Mouse (Mus musculus) adrenal gland, postnatal 25 days (tissue): Measurements from ENCODE around the gene Abcf2. TPM values are rescaled to one million over a fixed set of nuclear protein-coding genes. Genes with fewer than 3 reads are reported as not detected.
"Not testable (repeated sequence)": the region's sequence is repeated elsewhere in the genome, so short reads cannot be mapped to it uniquely, and the experiment has no call there.

Experiments used
- DNase-seq: peaks from one replicate; pipeline ENCODE4 v3.0.0; 2021; ENCODE audit warnings: mixed read lengths
- total RNA-seq: library from RNA; stranded (reverse); gene quantifications from 2 replicates; pipeline ENCODE4 v1.2.3, GENCODE M21; 2021

Gene Abcf2
- total RNA-seq, 1 experiment from 2014 or later = 76.8 TPM

DNA sequence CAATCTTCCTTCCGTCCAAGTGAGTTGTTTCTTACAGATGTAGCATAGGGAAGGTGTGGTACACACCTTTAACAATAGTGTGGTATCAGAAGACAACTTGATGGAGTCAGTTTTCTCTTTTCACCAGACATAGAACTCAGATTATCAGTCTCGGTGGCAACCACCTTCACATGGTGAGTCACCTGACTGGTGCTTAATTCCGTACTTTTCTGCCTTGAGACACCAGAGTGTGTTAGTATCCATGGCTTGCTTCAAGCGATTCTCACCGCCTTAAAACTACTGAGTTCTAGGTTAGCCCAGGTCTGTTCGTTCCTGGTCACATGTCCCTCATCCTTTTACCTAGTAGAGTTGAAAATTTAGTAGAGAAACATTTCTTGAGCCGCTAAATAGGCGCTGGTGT is 8.8 kb upstream of the Abcf2 start:
- DNase-seq = no peak

DNA sequence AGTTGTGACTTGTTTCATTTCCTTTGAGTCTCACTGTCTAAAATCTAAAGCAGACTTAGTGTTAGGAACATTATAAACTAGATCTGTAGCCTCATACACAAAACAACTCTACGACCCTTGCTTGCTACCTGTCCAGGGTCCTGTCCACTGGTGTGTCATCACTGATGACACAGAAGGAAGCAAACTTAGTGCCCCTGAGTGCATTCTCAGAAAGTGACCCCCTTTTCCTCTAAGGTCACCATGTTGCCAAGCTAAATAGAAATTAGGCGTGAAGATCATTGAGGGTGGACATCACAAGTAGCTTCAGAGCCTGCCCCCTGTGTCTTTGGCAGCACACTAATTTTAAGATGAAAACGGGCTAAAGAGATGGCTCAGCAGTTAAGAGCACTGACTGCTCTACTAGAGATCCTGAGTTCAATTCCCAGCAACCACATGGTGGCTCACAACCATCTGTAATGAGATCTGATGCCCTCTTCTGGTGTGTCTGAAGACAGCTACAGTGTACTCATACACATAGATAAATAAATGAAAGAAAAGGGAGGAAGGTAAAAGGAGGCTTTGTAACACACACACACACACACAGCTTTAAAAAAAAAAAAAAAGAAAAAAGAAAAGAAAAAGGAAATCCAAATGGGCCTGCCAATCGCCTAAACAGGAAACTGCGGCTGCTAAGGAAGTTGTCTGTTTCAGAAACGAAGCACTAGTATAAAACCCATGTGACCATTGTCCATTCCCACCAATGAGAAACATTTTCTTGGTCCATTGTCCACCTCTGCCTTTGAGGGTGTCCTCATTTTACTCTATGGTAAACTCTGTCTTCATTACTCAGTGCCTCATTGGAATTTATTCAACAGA is 1.1 kb upstream of the Abcf2 start:
- no peak for DNase-seq

DNA sequence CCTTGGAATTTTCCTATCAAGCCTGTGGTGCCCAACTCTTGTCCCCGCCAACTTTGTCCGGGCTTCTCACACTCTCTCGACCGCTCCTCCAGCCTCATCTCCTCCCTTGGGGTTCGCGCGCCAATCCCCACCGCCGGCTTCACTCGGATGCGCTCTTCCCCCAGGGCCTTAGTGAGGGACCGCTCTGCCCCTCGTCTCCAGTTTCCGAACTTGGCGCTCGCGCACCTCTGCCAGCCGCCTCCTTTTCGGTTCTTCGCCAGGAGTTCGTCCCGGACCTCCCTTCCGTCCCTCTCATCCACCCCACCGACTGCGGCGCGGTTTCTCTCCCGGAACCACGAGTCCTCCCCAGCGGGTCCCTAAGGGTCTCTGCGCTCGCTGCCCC is 475 bp downstream of the Abcf2 start:
- DNase-seq = no peak

DNA sequence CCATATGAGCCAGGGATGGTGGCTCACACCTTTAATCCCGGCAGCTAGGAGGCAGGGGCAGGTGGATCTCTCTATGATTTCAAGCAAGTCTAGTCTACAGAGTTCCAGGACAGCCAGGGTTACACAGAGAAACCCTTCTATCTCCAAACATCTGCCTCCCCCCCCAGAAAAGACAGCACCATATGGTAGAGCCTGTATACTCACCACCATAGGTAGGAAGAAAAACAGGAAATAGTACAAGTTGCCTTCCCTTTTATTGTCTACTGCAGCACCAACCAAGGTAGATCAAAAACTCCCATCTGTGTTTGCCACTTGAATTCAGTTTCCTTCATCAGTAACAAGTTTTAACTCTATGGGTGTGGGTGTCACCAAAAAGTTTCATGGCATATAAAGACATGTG is 1.3 kb downstream of the Abcf2 start:
- no peak for DNase-seq

DNA sequence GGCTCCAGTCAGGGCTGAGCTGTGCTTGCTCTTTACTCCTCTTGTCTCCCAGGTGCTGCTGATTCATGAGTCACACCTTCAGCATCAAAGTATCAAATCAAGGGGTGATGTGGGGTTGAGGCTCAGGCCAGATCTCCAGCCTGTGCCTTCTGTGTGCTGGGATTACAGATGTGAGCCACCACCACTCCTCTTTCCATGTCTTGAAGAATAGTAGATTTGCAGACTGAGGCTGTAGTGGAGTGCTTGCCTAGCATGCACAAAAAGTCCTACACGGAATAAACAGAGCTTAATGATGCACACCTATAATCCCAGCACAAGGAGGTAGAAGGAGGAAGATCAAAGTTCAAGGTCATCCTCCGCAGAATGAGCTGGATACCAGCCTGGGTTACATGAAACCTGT is 20.6 kb downstream of the Abcf2 start, which contains the start of gene 4931409K22Rik:
Gene 4931409K22Rik, minus strand, starts transcription at position 101 of the 400 bp plus-strand sequence.
- no peak for DNase-seq

DNA sequence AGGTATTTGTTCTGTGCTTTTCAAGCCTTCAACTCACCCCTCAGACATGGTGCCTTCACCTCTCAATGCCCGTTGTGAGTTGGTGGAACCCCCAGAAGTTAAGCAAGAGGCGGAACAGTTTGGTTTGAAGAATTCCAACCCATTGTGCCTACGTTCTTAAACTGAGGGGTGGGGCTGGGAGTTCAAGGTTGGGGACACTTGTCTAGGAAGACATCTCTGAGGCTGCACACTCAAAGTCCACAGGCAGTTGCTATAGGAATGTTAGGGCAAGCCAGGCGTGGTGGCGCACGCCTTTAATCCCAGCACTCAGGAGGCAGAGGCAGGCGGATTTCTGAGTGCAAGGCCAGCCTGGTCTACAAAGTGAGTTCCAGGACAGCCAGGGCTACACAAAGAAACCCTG is 21.9 kb downstream of the Abcf2 start:
- not testable (repeated sequence) for DNase-seq

DNA sequence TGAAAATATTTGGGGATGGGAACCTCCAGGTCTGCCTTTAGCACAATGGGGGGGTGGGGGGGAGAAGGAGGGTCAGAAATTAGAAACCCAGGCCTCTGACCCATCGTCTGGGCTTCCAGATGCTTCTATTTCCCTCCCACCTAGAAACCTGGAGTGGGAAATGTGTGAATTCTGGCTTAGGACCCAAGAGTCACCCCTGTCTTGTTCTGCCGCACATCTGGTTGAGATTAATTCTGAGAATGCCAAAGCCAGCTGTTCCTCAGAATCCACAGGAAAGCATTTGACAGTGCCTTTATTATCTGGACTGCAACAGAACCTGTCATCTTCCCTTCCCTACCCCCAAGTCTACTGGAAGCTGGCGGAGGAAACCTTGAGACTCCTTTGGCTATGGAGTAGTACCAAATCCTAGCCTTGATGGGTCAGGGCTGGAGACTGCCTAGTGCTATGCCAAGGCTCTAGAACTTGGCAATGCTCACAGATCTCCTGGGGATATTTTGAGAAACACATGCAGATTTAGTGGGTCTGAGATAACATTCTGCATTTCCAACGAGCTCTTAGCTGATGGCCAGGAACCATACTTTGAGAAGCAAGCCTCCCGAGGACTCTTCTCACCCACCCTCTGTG is 23.5 kb downstream of the Abcf2 start:
- DNase-seq = no peak

DNA sequence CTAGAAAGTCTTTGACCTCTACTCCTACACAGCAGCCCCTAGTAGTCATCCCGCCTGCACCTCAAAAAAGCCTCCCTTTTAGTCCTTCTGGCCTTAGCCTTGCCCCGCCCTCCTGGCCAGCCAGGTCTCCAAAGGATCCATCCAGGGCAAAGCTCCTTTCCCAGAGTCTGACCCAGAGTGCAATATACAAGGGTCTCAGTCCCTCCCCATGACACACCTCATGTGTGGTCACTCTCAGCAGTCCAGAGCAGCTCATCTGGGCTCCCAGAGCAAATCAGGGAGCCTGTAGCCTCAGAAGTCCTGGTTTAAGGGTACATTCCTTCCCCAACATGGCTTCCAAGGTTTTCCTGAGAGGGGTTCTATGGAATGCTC is 26.0 kb downstream of the Abcf2 start:
- no peak for DNase-seq

DNA sequence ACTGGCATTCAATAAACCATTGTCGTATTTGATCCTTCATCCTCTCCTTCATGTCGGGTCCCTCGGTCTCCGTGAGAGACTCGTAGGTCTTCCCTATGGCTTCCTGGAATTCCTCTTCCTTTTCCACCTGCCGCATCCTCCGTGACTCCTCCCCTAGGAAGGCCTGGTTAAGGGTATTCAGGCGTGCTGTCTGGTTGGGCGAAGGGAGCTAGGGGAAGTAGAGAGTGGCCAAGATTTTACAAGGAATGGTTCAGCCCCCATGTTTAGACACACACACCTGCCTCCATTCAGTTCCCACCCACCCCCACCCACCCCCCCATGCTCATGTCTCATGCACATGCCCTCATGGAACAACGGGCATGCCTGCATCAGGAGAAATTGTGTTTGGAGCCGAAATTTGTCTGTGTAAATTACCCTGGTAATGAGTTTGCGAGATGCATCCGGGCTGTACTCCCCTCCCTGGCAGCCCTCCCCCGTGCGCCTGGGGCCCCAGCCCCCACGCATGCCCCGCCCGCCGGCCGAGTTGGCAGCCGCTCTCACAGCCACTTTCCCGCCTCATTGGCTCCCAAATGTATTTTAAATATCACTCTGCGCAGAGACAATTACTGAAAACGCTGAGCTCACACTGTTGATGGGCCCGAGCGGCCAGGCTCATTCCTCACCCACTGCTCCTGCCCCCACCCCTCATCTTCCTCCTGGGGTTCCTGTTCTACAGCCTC is 26.5 kb downstream of the Abcf2 start:
- DNase-seq = no peak

DNA sequence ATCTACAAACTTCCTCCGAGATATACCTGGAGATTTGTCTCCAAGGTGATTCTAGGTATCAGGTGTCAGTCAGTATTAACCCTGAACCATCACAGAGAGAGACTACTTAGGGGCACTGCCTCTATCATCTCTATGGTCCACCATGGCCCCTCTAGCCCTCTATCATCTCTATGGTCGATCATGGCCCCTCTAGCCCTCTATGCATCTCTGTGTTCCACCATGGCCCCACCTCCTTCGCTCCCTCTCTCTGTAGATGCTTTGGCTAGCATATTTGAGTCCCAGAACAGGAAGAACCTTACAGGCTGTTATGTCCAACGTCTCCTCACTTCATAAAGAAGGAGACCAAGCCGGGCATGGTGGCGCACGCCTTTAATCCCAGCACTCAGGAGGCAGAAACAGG is 34.6 kb downstream of the Abcf2 start:
- DNase-seq = no peak

DNA sequence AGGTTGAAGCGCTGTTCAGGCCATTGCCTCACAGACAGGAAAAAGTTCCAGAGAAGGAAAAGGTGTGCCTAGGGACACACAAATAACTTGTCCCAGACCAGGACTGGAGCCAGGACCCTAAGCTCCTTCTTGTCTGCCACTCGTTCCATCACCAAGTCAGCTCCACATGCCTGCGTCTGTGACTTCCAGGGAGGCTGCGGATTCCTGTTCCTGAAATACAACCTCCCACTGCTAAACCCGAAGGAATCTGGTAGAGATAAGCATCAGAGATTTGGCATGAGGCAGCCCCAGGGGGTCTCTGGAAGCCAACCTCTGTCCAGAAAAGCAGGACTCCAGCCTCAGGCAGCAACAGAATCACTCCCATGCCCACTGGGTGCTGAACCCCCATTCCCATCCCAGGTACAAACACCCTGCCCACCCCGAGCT is 36.1 kb downstream of the Abcf2 start:
- DNase-seq = no peak

DNA sequence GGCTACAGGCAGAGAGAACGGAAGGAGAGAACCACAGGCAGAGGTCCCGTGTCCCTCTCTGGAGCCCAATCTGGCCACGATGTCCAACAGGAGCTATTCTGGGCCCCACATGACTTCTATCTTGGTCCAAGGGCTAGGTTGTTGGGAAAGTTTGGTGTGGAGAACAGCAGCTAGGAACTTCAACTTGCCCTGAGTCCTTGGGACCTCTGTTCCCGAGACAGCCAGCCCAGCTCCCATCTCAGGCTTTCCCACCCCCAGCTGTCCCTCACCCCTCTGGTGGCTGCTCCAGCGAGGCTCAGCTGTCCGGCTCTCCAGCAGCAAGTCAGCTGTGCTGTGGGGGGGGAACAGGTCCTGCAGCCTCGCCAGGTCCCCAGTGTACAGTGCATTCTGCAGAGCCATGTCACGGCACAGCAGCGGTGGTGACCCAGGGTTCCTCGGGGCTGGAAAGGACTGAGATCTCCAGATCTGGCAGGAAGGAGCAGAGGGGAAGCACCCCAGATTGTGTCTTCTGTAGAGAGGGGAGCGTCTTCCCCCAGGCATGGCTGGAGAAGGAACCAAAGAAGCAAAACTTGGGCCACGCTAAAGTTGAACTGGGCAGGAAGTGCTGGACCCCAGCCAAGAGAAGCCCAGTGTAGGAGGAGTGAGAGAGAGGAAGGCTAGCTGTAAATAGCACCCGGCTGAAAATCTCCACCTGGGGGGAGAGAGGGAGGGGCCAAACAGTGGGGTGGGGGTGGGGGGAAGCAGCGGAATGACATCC is 36.7 kb downstream of the Abcf2 start, which contains the start of gene Asb10:
Gene Asb10, minus strand, starts transcription at position 592 of the 757 bp plus-strand sequence.
- DNase-seq = peak; percentile 57

DNA sequence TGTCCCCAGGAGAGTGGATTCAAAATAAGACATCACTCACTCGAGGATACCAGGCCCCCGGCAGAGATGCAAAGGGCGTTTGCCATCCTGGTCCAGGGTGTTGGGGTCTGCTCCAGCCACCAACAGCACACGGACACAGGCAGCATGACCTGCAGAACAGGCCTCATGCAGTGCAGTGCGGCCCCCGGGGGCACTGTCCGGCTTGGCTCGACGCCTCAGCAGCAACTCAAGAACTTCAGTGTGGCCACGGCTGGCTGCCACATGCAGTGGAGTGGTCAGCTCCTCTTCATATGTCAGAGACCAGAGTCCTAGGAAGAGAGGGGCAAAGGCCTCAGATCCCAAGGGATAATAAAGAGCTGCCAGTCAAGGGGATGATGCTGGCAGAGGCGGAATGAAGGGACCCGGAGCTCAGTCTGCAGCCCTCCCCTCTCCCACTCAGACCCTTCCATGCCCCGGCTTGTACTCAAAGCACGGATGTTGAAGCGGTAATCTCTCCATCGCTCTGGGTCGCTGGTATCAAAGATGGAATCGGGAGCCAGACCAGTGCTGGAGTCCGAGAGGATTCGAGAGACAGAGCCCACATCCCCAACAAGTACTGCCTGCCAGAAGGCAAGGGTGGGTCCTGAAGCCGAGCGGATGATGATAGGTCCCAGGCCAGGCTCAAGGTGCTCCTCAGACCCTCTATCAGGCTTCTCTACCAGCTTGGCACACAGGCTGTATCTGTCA is 37.5 kb downstream of the Abcf2 start:
- DNase-seq = no peak

DNA sequence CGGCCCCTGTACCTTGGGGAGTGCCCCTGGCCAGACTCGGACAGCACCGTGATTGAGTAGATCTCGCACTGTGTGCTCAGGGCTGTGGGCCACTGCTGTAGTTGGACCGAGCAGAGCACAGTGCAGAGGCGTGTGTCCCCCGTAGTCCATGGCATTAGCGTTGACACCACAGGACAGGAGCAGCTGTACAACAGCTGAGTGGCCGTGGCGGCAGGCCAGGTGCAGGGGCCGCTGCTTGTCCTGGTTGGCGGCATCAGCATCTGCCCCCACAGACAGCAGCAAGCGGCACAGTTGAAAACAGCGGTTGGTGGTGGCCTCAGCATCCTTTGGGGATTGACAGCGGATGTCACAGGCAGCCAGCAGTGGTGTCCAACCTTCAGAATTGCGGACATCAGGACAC is 39.6 kb downstream of the Abcf2 start:
- no peak for DNase-seq

DNA sequence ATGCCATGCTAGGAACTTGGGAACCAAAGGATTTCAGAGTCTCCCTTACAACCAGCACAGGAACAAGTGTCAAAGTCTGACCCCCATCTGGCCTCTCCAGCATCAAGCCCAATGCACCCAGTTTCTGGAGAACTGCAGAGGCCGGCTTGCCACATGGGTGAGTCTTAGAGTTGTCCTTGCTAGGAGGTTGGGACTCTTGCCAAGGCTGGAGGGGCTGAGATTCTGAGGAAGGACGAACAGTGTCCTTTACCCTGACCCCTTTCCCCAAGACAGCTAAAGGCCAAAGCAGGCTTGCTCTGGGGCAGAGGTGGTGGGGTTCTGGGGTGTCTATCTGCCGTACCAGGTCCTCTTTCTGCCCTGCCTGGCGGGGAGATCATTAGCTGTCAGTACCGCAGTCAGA is 40.8 kb downstream of the Abcf2 start:
- peak; percentile 38 for DNase-seq

DNA sequence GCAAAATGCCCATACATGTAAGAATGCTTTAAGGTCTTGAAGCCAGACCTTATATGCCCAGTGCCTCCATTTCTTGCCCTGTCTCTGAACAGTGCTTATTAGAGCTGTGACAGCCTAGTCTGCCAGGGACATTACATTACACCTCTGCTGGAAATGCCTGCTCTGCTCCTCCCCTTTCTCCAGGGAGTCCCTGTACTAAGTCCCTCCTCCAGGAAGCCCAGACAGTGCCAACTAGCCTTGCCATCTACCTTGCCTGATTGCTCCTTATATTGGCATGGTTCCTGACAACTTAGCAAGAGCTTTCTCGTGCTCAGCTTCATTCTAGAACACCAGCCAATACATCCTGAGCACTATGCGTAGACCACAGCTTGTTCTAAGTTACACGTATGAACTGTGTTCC is 41.5 kb downstream of the Abcf2 start:
- DNase-seq = no peak

DNA sequence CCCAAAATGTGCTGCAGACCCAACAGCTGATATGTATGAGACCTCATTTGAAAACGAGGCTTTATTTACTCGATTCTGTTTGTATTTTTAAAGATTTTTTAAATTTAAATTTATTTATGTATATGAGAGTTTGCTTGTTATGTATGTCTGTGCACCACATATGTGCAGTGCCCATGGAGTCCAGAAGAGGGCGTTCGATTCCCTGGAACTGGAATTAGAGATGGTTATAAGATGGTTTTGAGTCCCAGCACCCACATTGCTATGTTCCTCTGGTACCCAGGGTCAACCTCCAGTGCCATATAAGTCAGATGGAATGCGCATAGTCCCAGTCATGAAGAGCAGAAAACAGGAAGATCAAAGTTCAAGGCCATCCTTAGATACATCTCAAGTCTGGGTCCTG is 43.0 kb downstream of the Abcf2 start:
- DNase-seq = no peak

DNA sequence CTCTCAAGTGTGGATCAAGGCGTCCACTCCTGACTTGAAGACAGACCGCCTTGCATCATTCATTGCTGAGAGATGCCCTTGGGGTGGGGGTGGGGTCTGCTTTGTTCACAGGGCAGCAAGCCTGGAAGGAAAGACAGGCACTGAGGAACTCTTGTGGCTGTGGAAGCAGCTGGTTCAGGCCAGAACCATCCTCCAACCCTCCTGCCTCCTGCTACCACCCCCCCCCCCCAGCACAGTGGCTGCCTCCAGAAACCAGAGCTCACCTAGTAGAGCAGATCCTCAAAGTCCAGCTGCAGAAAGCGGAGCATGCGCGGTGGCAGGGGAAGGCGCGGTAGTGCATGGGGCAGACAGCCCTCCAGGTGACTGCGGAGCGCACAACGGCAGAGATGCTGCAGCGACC is 43.9 kb downstream of the Abcf2 start:
- DNase-seq = no peak

DNA sequence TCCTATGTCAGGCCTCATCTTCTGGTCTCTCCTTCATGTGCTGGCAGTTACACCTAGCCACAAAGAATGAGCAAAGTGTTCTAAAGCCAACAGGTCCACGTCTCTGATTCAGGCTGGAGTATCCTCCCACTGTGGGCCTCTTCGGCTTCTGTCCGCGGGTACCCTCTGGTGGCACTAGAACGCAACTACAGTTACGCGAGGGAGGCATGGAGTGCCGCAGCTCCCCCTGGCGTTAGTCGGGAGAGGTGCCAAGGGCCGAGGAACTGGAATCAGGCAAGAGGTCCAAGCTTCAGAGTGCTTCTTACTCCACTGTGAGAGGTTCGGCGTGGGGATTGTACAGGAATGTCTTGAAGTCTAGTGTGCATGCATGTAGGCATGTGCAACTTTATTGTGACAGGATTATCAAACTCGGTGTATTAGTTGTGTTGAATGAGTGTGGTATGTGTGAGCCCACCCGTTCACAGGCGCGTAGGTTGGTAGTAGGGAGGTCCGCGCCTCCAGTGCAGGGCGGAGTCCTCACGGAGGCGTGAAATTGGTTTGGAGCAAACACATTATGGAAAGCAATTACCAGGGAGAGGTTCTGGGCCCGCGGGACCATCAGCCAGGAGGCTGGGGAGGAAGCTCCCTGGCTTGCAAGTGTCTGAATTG is 47.1 kb downstream of the Abcf2 start:
- DNase-seq = peak; percentile 91

DNA sequence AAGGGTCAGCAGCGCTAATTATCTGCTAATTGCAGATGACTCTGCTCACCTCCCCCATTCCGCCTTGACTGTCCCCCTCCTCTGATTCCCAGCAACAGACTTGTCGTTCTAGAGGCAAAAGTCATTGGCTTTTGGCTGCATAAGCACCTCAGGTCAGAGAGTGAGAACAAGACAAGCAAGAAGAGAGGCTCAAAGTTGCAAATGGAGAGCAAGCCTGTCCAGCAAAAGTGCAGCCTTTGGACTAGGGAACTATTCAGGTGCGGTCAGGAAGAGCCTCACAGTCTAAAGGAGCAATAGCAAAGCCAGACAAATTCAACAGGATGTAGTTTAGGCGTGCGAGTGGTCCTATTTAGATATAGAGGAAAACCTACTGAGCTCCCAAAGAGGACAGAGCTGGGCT is 49.5 kb downstream of the Abcf2 start:
- DNase-seq = no peak

DNA sequence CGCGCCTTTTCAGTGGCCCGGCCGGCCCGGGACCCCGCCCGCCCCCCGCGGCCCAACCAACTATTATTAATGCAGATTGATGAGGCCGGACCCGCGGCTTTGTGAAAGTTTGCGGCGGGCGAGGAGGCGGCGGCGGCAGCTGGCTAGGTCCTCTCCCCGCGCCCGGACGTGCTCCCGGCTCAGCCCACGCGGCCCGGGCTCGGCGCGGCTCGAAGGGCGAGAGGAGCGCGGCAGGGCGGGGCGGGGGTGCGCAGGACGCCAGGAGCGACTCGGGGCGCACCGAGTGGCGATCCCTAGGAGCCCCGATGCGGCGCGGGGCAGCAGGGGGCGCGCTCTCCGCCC is 50.4 kb downstream of the Abcf2 start, which contains the start of gene Gbx1:
Gene Gbx1, minus strand, starts transcription at position 314 of the 342 bp plus-strand sequence.
- DNase-seq = peak; percentile 57
